Comparison of ENCODE assay signal across 8 mouse cellular contexts in genomic region chr1:39575778-39576375, GRCm38 (mm10). TPM values are rescaled to one million over a fixed set of nuclear protein-coding genes. Genes with fewer than 3 reads are reported as not detected.
DNase-seq lines count a peak whose midpoint lies in the region; ATAC-seq and TF ChIP-seq lines count a peak whose summit lies in the region.

No protein-coding gene starts in this region.

- WGBS in lung, embryonic 16.5 days: 5% methylated on average over 8 of the region's 8 CpGs

- no peak for TF ChIP-seq CTCF in cortical plate, adult 2 months (IDR thresholded peaks at IDR 0.05; ENCODE audit: extremely low read depth, insufficient read depth, low read length)

- DNase-seq in lung, postnatal 14 days: no peak
- DNase-seq in induced T-regulatory cell, adult 2 months (ENCODE audit: low read depth): peak; percentile 78
- no peak for DNase-seq in adrenal gland, postnatal 10 days
- DNase-seq in adrenal gland, postnatal 14 days: no peak

- H3K36me3 ChIP-seq in lung, embryonic 16.5 days (ENCODE audit: control insufficient read depth, insufficient read depth, low read length): 0 out of 2 replicates have a peak, but pooled peaks cover 2% of the 10 kb centered on the region
- H3K36me3 ChIP-seq in myocyte (ENCODE audit: control insufficient read depth, insufficient read depth): no peaks in the 10 kb centered on the region

- TF ChIP-seq POLR2A in cortical plate, adult 2 months (IDR thresholded peaks at IDR 0.05; ENCODE audit: extremely low read depth, insufficient read depth, low read length): no peak
- TF ChIP-seq POLR2A in myocyte (IDR thresholded peaks at IDR 0.05; ENCODE audit: insufficient read length, low read depth): no peak

- H3K4me2 ChIP-seq in lung, embryonic 16.5 days (ENCODE audit: low read depth, low read length): peak overlapping the region; percentile 88
- H3K4me2 ChIP-seq in myocyte (ENCODE audit: low read depth): peak overlapping the region; percentile 80

- H3ac ChIP-seq in myocyte (ENCODE audit: control insufficient read depth, insufficient read length): peak overlapping the region; percentile 92

- no peaks in the 10 kb centered on the region for H3K27me3 ChIP-seq in lung, embryonic 16.5 days (ENCODE audit: control insufficient read depth, insufficient read depth, low read depth, low read length)
- no peaks in the 10 kb centered on the region for H3K27me3 ChIP-seq in myocyte (ENCODE audit: control insufficient read depth, insufficient read depth, insufficient read length)

- ATAC-seq in lung, embryonic 16.5 days (ENCODE audit: low read depth): no peak
- ATAC-seq in monocyte, adult 5-6 weeks (replicated peaks; ENCODE audit: insufficient number of reproducible peaks, low FRiP score, low TSS enrichment, poor library complexity, severe bottlenecking): no peak

- H3K79me2 ChIP-seq in myocyte (ENCODE audit: control insufficient read depth, insufficient read depth): peaks cover 51% of the 10 kb centered on the region

- peak overlapping the region; percentile 95 for H3K4me3 ChIP-seq in lung, embryonic 16.5 days (ENCODE audit: low read length)
- H3K4me3 ChIP-seq in cortical plate, adult 2 months (ENCODE audit: insufficient read depth, low read length): peak overlapping the region; percentile 77
- peak overlapping the region; percentile 78 for H3K4me3 ChIP-seq in myocyte

- H3K9ac ChIP-seq in lung, embryonic 16.5 days (ENCODE audit: low read length): peak overlapping the region; percentile 97

- H3K9me3 ChIP-seq in lung, embryonic 16.5 days (ENCODE audit: control insufficient read depth, low read length): no peaks in the 10 kb centered on the region

- peaks cover 30% of the 10 kb centered on the region for H3K4me1 ChIP-seq in lung, embryonic 16.5 days (replicated peaks; ENCODE audit: control insufficient read depth, insufficient read depth, low read length)
- peaks cover 4% of the 10 kb centered on the region; the same call in 1 of the 2 replicates for H3K4me1 ChIP-seq in cortical plate, adult 2 months (ENCODE audit: control insufficient read depth, insufficient read depth, low read length)

- peak overlapping the region; percentile 99 for H3K27ac ChIP-seq in lung, embryonic 16.5 days (ENCODE audit: low read length)
- no peak overlapping the region for H3K27ac ChIP-seq in cortical plate, adult 2 months (ENCODE audit: insufficient read depth, low read length)

TF ChIP-seq in myocyte, 11 proteins besides CTCF, POLR2A, EP300 and RAD21:
- TF ChIP-seq TCF12 (IDR thresholded peaks at IDR 0.05; ENCODE audit: insufficient read depth, poor library complexity, severe bottlenecking) (no peak), USF1 (IDR thresholded peaks at IDR 0.05; ENCODE audit: low read depth) (no peak), CEBPB (IDR thresholded peaks at IDR 0.05; ENCODE audit: insufficient read depth, poor library complexity, severe bottlenecking) (no peak), E2F4 (IDR thresholded peaks at IDR 0.05; ENCODE audit: insufficient read depth) (no peak), REST (IDR thresholded peaks at IDR 0.05; ENCODE audit: insufficient read depth, insufficient read length) (no peak), MYOG (IDR thresholded peaks at IDR 0.05; ENCODE audit: control insufficient read depth in 1 of 3, insufficient read depth in 1 of 3, insufficient read length in 2 of 3, low read depth in 2 of 3) (no peak), TCF3 (IDR thresholded peaks at IDR 0.05; ENCODE audit: insufficient read length, low read depth) (no peak)

RNA-seq across cellular contexts. Expression of gene Rnf149, which starts 1.3 kb away (rescaled TPM):
- polyA plus RNA-seq in lung, embryonic 16.5 days (2015; fragmentation: Nextera tagmentation; extraction: Ambion mirVana): 20.0 and 26.1 TPM in 2 replicates
- 22.4 and 23.0 TPM in 2 replicates for polyA plus RNA-seq in cortical plate, adult 2 months (2012; rRNA removed)
- polyA plus RNA-seq in myocyte (2012; fragmentation: generic; extraction: Trizol): 17.9 TPM
- total RNA-seq in adrenal gland, postnatal 10 days (2021): 10 to 100 TPM; 41.7 to 42.3 TPM
- total RNA-seq in adrenal gland, postnatal 14 days (2021): 38.4 and 40.1 TPM in 2 replicates
- 204 to 430 TPM (median 348 TPM) in 3 replicates for total RNA-seq in monocyte, adult 5-6 weeks (2017)

RNA-seq across cellular contexts. Expression of gene Cnot11, which starts 41.1 kb away (rescaled TPM):
- polyA plus RNA-seq in lung, embryonic 16.5 days (2015; fragmentation: Nextera tagmentation; extraction: Ambion mirVana): 11.7 TPM in 2 replicates
- 18.8 and 18.9 TPM in 2 replicates for polyA plus RNA-seq in cortical plate, adult 2 months (2012; rRNA removed)
- polyA plus RNA-seq in myocyte (2012; fragmentation: generic; extraction: Trizol): 16.8 TPM
- 10 to 100 TPM; 18.5 to 18.8 TPM for total RNA-seq in adrenal gland, postnatal 10 days (2021)
- 17.4 and 20.4 TPM in 2 replicates for total RNA-seq in adrenal gland, postnatal 14 days (2021)
- total RNA-seq in monocyte, adult 5-6 weeks (2017): 23.9 to 27.3 TPM (median 24.0 TPM) in 3 replicates
